Mouse (Mus musculus) lung, postnatal 0 days (tissue): ENCODE data around the gene Svip.

Experiments
- CTCF ChIP-seq: IDR thresholded peaks from 2 replicates; pipeline ENCODE4 v1.5.1; 2016; ENCODE audit warnings: antibody characterized with exemption, mild to moderate bottlenecking
- EP300 ChIP-seq: IDR thresholded peaks from 2 replicates; pipeline ENCODE4 v1.6.1; 2016; ENCODE audit warnings: antibody characterized with exemption, mild to moderate bottlenecking, control low read depth

DNA sequence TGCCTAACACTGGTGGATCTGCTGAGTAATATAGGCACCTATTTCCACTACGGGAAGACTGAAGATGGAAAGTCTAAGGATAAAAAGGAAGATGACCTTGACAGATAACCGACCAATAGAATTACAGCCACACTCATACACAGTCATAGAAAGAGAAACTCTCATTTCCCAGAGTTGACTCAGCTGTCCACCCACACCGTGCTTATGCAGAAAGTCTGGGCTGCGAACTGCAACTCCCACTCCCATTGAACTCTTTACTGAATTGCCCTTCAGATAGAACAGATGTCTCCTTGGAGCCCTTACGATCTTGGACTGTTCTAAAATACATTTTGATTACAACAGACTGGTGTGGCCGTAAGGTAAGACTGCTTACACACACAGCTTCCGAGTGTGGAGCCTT lies 41.1 kb downstream of the Svip start:
- TF ChIP-seq CTCF (no peak), EP300 (no peak)
